Mouse (Mus musculus): ENCODE results near the gene Ifi205. TPM values are rescaled to one million over a fixed set of nuclear protein-coding genes. Genes with fewer than 3 reads are reported as not detected.
"Not testable (repeated sequence)": the region's sequence is repeated elsewhere in the genome, so short reads cannot be mapped to it uniquely, and the experiment has no call there.

Ifi205 gene
- polyA plus RNA-seq, 1 experiment from 2014 or later, result not detected

GRCm38 (mm10) chr1:174048227-174048626 lies 16.6 kb upstream of the Ifi205 start:
- H3K9ac ChIP-seq (ENCODE audit: low read length); ATAC-seq (ENCODE audit: insufficient number of reproducible peaks, low FRiP score, low TSS enrichment, low read depth); DNase-seq (ENCODE audit: low spot score); H3K4me1 ChIP-seq (ENCODE audit: control insufficient read depth, insufficient read depth, low read length); H3K9me3 ChIP-seq (ENCODE audit: control insufficient read depth, low read length); H3K4me3 ChIP-seq (ENCODE audit: low read depth, low read length); H3K27me3 ChIP-seq (ENCODE audit: control insufficient read depth, insufficient read depth, low read length); H3K27ac ChIP-seq (replicated peaks; ENCODE audit: low read depth, low read length); H3K4me2 ChIP-seq (ENCODE audit: low read depth, severe bottlenecking); H3K36me3 ChIP-seq (ENCODE audit: control insufficient read depth, insufficient read depth, low read length): not testable (repeated sequence)
- 76% methylated on average over 6 of the region's 6 CpGs for WGBS

DNA sequence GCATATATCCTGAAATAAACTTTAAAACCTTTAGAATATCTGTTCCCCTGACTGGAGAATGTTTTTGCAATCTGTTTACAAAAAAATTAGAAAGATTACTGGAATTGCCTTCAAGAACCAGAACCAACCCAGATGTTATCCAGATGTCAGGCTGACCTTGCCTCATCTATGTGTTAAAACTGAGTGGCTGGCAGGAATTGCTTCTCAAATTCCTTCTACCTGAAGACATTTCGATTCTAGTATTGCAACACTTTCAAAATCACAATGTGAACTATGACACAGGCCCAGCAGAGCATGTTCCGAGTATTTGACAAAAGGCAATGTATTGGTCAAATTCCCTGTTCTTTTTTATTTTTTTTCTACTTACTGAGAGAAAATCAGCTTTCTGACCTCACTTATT lies 12.8 kb upstream of the Ifi205 start:
- ATAC-seq (ENCODE audit: insufficient number of reproducible peaks, low FRiP score, low TSS enrichment, low read depth) (no peak), DNase-seq (ENCODE audit: low spot score) (no peak)
- no peaks in the 10 kb centered on the region for H3K27me3 ChIP-seq (ENCODE audit: control insufficient read depth, insufficient read depth, low read length)

DNA sequence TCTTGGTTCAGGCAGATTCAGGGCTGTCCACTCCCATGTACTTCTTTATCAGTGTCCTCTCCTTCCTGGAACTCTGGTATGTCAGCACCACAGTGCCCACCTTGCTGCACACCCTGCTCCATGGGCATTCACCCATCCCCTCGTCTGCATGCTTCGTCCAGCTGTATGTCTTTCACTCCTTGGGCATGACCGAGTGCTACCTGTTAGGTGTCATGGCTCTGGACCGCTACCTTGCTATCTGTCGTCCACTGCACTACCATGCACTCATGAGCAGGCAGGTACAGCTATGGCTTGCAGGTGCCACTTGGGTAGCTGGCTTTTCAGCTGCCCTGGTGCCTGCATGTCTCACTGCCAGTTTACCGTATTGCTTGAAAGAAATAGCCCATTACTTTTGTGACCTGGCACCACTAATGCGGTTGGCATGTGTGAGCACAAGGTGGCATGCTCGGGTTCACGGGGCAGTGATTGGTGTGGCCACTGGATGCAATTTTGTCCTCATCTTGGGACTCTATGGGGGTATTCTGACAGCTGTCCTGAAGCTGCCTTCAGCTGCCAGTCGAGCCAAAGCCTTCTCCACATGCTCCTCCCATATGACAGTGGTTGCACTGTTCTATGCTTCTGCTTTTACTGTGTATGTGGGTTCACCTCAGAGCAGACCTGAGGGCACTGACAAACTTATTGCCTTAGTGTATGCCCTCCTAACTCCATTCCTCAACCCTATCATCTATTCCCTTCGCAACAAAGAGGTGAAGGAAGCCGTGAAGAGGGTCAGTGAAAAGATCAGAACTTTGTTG lies 10.7 kb upstream of the Ifi205 start:
- not testable (repeated sequence) for H3K9ac ChIP-seq (ENCODE audit: low read length); H3K36me3 ChIP-seq (ENCODE audit: control insufficient read depth, insufficient read depth, low read length); H3K9me3 ChIP-seq (ENCODE audit: control insufficient read depth, low read length); H3K27me3 ChIP-seq (ENCODE audit: control insufficient read depth, insufficient read depth, low read length); ATAC-seq (ENCODE audit: insufficient number of reproducible peaks, low FRiP score, low TSS enrichment, low read depth); H3K27ac ChIP-seq (replicated peaks; ENCODE audit: low read depth, low read length); H3K4me3 ChIP-seq (ENCODE audit: low read depth, low read length); DNase-seq (ENCODE audit: low spot score); H3K4me2 ChIP-seq (ENCODE audit: low read depth, severe bottlenecking); H3K4me1 ChIP-seq (ENCODE audit: control insufficient read depth, insufficient read depth, low read length)
- whole genome bisulfite sequencing, result 90% methylated on average over 12 of the region's 12 CpGs

More for the DNA sequence above, 12.8 kb upstream of the Ifi205 start:
- Histone ChIP-seq H3K4me3 (ENCODE audit: low read depth, low read length) (no peak overlapping the region), H3K27ac (replicated peaks; ENCODE audit: low read depth, low read length) (no peak overlapping the region), H3K36me3 (ENCODE audit: control insufficient read depth, insufficient read depth, low read length) (no peaks in the 10 kb centered on the region), H3K4me2 (ENCODE audit: low read depth, severe bottlenecking) (no peak overlapping the region), H3K4me1 (ENCODE audit: control insufficient read depth, insufficient read depth, low read length) (no peaks in the 10 kb centered on the region), H3K9ac (ENCODE audit: low read length) (no peak overlapping the region), H3K9me3 (ENCODE audit: control insufficient read depth, low read length) (no peaks in the 10 kb centered on the region)
- 71% methylated on average over 2 of the region's 2 CpGs for whole genome bisulfite sequencing

DNA sequence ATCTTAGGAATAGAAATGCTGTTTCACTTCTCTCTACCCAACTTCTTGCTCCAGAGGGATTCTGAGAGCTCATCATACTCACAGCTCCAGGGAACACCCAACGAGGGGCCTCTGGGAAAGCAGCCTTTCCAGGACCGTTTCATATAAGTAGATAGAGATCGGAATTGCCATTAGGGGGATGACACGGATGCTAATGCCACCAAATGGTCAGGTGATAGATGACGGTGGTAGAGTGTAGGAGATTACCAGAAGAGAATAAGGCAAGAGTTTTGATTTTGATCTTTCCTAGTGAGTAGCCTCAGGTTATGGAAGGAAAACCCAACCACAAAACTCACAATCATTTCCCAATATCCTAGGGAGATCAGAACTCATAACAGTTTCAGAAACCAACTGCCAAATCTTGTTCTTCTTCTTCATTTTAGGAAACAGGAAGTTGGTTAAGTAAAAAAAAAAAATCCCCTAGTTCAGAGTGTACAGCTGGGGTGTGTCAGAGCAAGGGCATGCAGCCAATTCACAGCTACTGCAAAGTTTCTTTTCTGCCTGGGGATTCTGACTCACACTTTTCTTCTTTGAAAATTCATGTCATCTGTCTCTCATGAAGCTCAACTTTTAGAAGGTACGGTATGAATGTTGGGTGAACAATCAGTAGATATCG lies 9.0 kb upstream of the Ifi205 start, which contains the start of gene Olfr433:
Olfr433 (plus strand) TSS at position 183 of the 655 bp plus-strand sequence.
- no peaks in the 10 kb centered on the region for H3K9me3 ChIP-seq (ENCODE audit: control insufficient read depth, low read length)
- no peak within 1 kb of the TSS for H3K4me3 ChIP-seq (ENCODE audit: low read depth, low read length)
- no peak within 1 kb of the TSS for H3K4me2 ChIP-seq (ENCODE audit: low read depth, severe bottlenecking)
- H3K27me3 ChIP-seq (ENCODE audit: control insufficient read depth, insufficient read depth, low read length), result no peaks in the 10 kb centered on the region
- DNase-seq (ENCODE audit: low spot score) (no peak), ATAC-seq (ENCODE audit: insufficient number of reproducible peaks, low FRiP score, low TSS enrichment, low read depth) (no peak)
- whole genome bisulfite sequencing, result 79% methylated on average over 7 of the region's 7 CpGs
- no peak within 1 kb of the TSS for H3K9ac ChIP-seq (ENCODE audit: low read length)
- no peaks in the 10 kb centered on the region for H3K36me3 ChIP-seq (ENCODE audit: control insufficient read depth, insufficient read depth, low read length)
- no peaks in the 10 kb centered on the region for H3K4me1 ChIP-seq (ENCODE audit: control insufficient read depth, insufficient read depth, low read length)
- no peak within 1 kb of the TSS for H3K27ac ChIP-seq (replicated peaks; ENCODE audit: low read depth, low read length)

DNA sequence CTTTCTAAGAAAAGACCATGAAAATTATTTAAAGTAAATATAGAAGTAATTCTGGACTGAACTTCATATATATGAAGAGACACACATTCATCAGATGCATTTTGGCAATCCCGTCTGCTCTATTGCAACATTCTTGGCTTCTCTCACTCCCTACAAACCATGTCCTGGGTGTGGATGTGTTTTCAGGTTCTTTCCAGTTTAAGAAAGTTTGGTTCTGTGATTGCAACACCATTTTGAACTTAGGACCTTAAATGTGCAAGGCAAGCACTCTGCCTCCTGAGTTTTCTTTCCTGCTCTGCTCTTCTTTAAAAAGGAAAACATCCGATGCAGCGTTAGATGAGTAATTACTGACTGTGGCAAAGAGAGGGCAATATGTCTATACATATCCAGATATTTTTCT lies 6.9 kb upstream of the Ifi205 start:
- H3K4me3 ChIP-seq (ENCODE audit: low read depth, low read length), result no peak overlapping the region
- H3K27ac ChIP-seq (replicated peaks; ENCODE audit: low read depth, low read length), result no peak overlapping the region
- DNase-seq (ENCODE audit: low spot score), result no peak
- H3K27me3 ChIP-seq (ENCODE audit: control insufficient read depth, insufficient read depth, low read length), result no peaks in the 10 kb centered on the region
- no peak overlapping the region for H3K4me2 ChIP-seq (ENCODE audit: low read depth, severe bottlenecking)
- H3K4me1 ChIP-seq (ENCODE audit: control insufficient read depth, insufficient read depth, low read length), result no peaks in the 10 kb centered on the region
- H3K9ac ChIP-seq (ENCODE audit: low read length), result no peak overlapping the region
- H3K36me3 ChIP-seq (ENCODE audit: control insufficient read depth, insufficient read depth, low read length), result no peaks in the 10 kb centered on the region
- H3K9me3 ChIP-seq (ENCODE audit: control insufficient read depth, low read length), result no peaks in the 10 kb centered on the region
- 90% methylated on average over 3 of the region's 3 CpGs for WGBS
- ATAC-seq (ENCODE audit: insufficient number of reproducible peaks, low FRiP score, low TSS enrichment, low read depth), result no peak

- DNase-seq (ENCODE audit: low spot score), result no peak
- H3K4me1 ChIP-seq (ENCODE audit: control insufficient read depth, insufficient read depth, low read length), result no peaks in the 10 kb centered on the region
- H3K9me3 ChIP-seq (ENCODE audit: control insufficient read depth, low read length), result no peaks in the 10 kb centered on the region
- no peak overlapping the region for H3K27ac ChIP-seq (replicated peaks; ENCODE audit: low read depth, low read length)
- ATAC-seq (ENCODE audit: insufficient number of reproducible peaks, low FRiP score, low TSS enrichment, low read depth), result no peak
- no peaks in the 10 kb centered on the region for H3K27me3 ChIP-seq (ENCODE audit: control insufficient read depth, insufficient read depth, low read length)
- H3K36me3 ChIP-seq (ENCODE audit: control insufficient read depth, insufficient read depth, low read length), result no peaks in the 10 kb centered on the region
- H3K4me2 ChIP-seq (ENCODE audit: low read depth, severe bottlenecking), result no peak overlapping the region
- H3K4me3 ChIP-seq (ENCODE audit: low read depth, low read length), result no peak overlapping the region
- no peak overlapping the region for H3K9ac ChIP-seq (ENCODE audit: low read length)
- 33% methylated on average over 4 of the region's 4 CpGs for WGBS
Measured at GRCm38 (mm10) chr1:174035841-174036240, 4.2 kb upstream of the Ifi205 start.

GRCm38 (mm10) chr1:174007050-174007449 lies 24.6 kb downstream of the Ifi205 start:
- H3K27me3 ChIP-seq (ENCODE audit: control insufficient read depth, insufficient read depth, low read length); H3K9ac ChIP-seq (ENCODE audit: low read length); H3K27ac ChIP-seq (replicated peaks; ENCODE audit: low read depth, low read length); DNase-seq (ENCODE audit: low spot score); H3K4me1 ChIP-seq (ENCODE audit: control insufficient read depth, insufficient read depth, low read length); H3K4me3 ChIP-seq (ENCODE audit: low read depth, low read length); H3K36me3 ChIP-seq (ENCODE audit: control insufficient read depth, insufficient read depth, low read length); ATAC-seq (ENCODE audit: insufficient number of reproducible peaks, low FRiP score, low TSS enrichment, low read depth); H3K9me3 ChIP-seq (ENCODE audit: control insufficient read depth, low read length); H3K4me2 ChIP-seq (ENCODE audit: low read depth, severe bottlenecking): not testable (repeated sequence)

- not testable (repeated sequence) for DNase-seq (ENCODE audit: low spot score); H3K4me3 ChIP-seq (ENCODE audit: low read depth, low read length); H3K36me3 ChIP-seq (ENCODE audit: control insufficient read depth, insufficient read depth, low read length); H3K4me1 ChIP-seq (ENCODE audit: control insufficient read depth, insufficient read depth, low read length); H3K27me3 ChIP-seq (ENCODE audit: control insufficient read depth, insufficient read depth, low read length); ATAC-seq (ENCODE audit: insufficient number of reproducible peaks, low FRiP score, low TSS enrichment, low read depth); H3K9me3 ChIP-seq (ENCODE audit: control insufficient read depth, low read length); H3K27ac ChIP-seq (replicated peaks; ENCODE audit: low read depth, low read length); H3K4me2 ChIP-seq (ENCODE audit: low read depth, severe bottlenecking); H3K9ac ChIP-seq (ENCODE audit: low read length)
- 73% methylated on average over 2 of the region's 3 CpGs for WGBS
Measured at GRCm38 (mm10) chr1:174004352-174005109, 27.1 kb downstream of the Ifi205 start.
